Mouse (Mus musculus): ENCODE results near the gene Mogat2.

DNA sequence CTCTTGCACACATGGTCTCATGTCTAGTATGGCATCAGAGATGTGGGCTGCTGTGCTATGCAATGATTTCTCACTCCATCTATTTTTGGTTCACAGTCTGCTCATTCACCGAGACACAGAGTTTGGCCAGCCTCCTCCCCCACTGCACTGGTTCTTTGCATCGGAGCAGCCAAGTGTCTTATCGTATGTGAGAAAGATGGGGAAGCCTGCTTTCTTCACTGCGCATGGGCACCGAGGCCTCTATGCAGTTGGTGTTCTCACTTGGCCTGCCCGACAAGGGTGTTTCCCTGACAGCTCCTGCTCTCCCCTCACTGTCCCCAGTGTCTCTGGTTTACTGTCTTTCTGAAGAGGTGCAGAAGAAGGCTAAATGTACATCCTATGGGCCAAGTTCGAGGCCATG, 16.6 kb upstream of the Mogat2 start:
- TF ChIP-seq CTCF (IDR thresholded peaks at IDR 0.05) (no peak), EP300 (IDR thresholded peaks at IDR 0.05) (no peak)
